In the genomic region with DNA sequence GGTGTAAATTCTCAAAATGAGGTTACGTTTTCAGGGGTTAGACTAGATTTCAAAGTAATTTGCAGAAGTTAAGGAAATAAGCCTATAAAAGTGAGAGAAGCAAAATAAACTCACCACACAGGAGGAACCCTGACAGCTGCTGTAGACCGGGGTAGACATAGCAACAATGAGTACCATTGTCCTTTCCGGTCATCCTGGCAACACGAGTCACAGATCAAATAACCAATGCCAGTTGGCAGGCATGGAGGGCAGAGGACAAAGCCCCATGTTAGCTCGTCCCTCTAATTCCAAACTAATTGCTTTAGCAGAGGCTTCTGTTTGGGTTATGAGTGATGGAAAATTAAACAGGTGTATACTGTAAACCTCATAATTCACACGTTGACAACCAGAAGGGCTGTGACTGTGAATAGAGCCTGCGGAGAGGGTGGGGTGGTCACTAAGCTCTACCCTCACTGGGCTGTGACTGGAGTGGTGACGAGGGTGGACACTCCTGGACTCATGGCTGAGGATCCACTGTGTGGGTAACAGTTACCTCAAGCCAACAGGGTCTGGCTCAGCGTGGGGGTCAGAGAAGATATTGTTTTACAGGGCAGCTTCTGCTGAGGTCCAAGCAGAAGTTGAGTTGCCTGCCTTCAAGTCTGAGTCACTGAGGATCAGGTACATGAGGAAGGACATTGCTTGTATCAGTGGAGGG, we compare ENCODE assay signal across 16 mouse cellular contexts. TPM values are rescaled to one million over a fixed set of nuclear protein-coding genes. Genes with fewer than 3 reads are reported as not detected.
DNase-seq lines count a peak whose midpoint lies in the region; ATAC-seq and TF ChIP-seq lines count a peak whose summit lies in the region.
"Had no signal": no experiment of that assay in that cellular context is flagged by ENCODE, and none has a peak within 500 bp of the region (broad histone marks: within the 10 kb centered on the region; RNA-seq: fewer than 3 reads in every experiment).

No protein-coding gene starts in this region.

- no peaks in the 10 kb centered on the region for H3K9me3 ChIP-seq in forebrain, postnatal 0 days (ENCODE audit: low read length)
- no peaks in the 10 kb centered on the region for H3K9me3 ChIP-seq in forebrain, embryonic 13.5 days (replicated peaks)
- H3K9me3 ChIP-seq in forebrain, embryonic 14.5 days (replicated peaks; ENCODE audit: control insufficient read depth, low read length) = no peaks in the 10 kb centered on the region
- H3K9me3 ChIP-seq: G1E; heart, embryonic 13.5 days had no signal

- H3K27ac ChIP-seq in forebrain, postnatal 0 days (ENCODE audit: low read depth, low read length) = no peak overlapping the region
- H3K27ac ChIP-seq in forebrain, embryonic 13.5 days = no peak overlapping the region
- H3K27ac ChIP-seq in forebrain, embryonic 14.5 days (ENCODE audit: low read depth, low read length) = no peak overlapping the region
- H3K27ac ChIP-seq: heart, embryonic 13.5 days; left cerebral cortex, adult 2 months had no signal

- no peak overlapping the region for H3K9ac ChIP-seq in forebrain, postnatal 0 days
- H3K9ac ChIP-seq in forebrain, embryonic 13.5 days = no peak overlapping the region
- H3K9ac ChIP-seq in forebrain, embryonic 14.5 days (ENCODE audit: low read length) = no peak overlapping the region
- H3K9ac ChIP-seq: heart, embryonic 13.5 days had no signal

- H3K4me3 ChIP-seq in forebrain, postnatal 0 days (ENCODE audit: low read depth, low read length) = no peak overlapping the region
- no peak overlapping the region for H3K4me3 ChIP-seq in forebrain, embryonic 13.5 days
- no peak overlapping the region for H3K4me3 ChIP-seq in myocyte
- no peak overlapping the region for H3K4me3 ChIP-seq in forebrain, embryonic 14.5 days (ENCODE audit: low read depth, low read length)
- H3K4me3 ChIP-seq: heart, embryonic 13.5 days; left cerebral cortex, adult 2 months had no signal

- no peaks in the 10 kb centered on the region for H3K36me3 ChIP-seq in forebrain, postnatal 0 days (ENCODE audit: insufficient read depth)
- no peaks in the 10 kb centered on the region for H3K36me3 ChIP-seq in forebrain, embryonic 13.5 days (ENCODE audit: poor library complexity, severe bottlenecking)
- no peaks in the 10 kb centered on the region for H3K36me3 ChIP-seq in myocyte (ENCODE audit: control insufficient read depth, insufficient read depth)
- no peaks in the 10 kb centered on the region for H3K36me3 ChIP-seq in forebrain, embryonic 14.5 days (ENCODE audit: control insufficient read depth, insufficient read depth, low read length)
- H3K36me3 ChIP-seq: G1E had no signal

- no peak for TF ChIP-seq CTCF in forebrain, postnatal 0 days (IDR thresholded peaks at IDR 0.05; ENCODE audit: low read depth)

- no peak overlapping the region for H3ac ChIP-seq in myocyte (ENCODE audit: control insufficient read depth, insufficient read length)

- no peaks in the 10 kb centered on the region for H3K79me2 ChIP-seq in myocyte (ENCODE audit: control insufficient read depth, insufficient read depth)

- H3K4me2 ChIP-seq in forebrain, postnatal 0 days (ENCODE audit: low read depth) = no peak overlapping the region
- no peak overlapping the region for H3K4me2 ChIP-seq in forebrain, embryonic 13.5 days
- peak overlapping the region; percentile 31 for H3K4me2 ChIP-seq in myocyte (ENCODE audit: low read depth)
- no peak overlapping the region for H3K4me2 ChIP-seq in forebrain, embryonic 14.5 days (ENCODE audit: low read length)
- H3K4me2 ChIP-seq: heart, embryonic 13.5 days had no signal

- no peak for DNase-seq in forebrain, postnatal 0 days
- peak; percentile 13 to 25 for DNase-seq in layer of hippocampus, adult 8-10 months (ENCODE audit: low spot score in 2 of 2)
- DNase-seq in layer of hippocampus, postnatal 36 days = no peak
- peak; percentile 76 for DNase-seq in Muller cell, postnatal 12 days (ENCODE audit: inconsistent ontology term)
- DNase-seq in ovary, postnatal 36 days (ENCODE audit: low spot score) = no peak
- DNase-seq in forebrain, embryonic 14.5 days (ENCODE audit: low spot score) = no peak
- DNase-seq: adrenal gland, postnatal 14 days; gastrocnemius, postnatal 36 days; lung, adult 2 months; spleen, adult 18-20 months had no signal

- no peak for TF ChIP-seq POLR2A in myocyte (IDR thresholded peaks at IDR 0.05; ENCODE audit: insufficient read length, low read depth)

- 0 out of 2 replicates have a peak, but pooled peaks have one; percentile 21 for ATAC-seq in forebrain, postnatal 0 days
- no peak for ATAC-seq in forebrain, embryonic 13.5 days
- no peak for ATAC-seq in forebrain, embryonic 14.5 days
- ATAC-seq: forebrain, embryonic 16.5 days had no signal

- 60% methylated on average over 9 of the region's 9 CpGs for WGBS in forebrain, postnatal 0 days
- 69% methylated on average over 9 of the region's 9 CpGs for WGBS in forebrain, embryonic 13.5 days
- 60% methylated on average over 9 of the region's 9 CpGs for WGBS in forebrain, embryonic 14.5 days

- H3K27me3 ChIP-seq in forebrain, postnatal 0 days (ENCODE audit: insufficient read depth, low read length) = no peaks in the 10 kb centered on the region
- H3K27me3 ChIP-seq in forebrain, embryonic 13.5 days = no peaks in the 10 kb centered on the region
- no peaks in the 10 kb centered on the region for H3K27me3 ChIP-seq in myocyte (ENCODE audit: control insufficient read depth, insufficient read depth, insufficient read length)
- no peaks in the 10 kb centered on the region for H3K27me3 ChIP-seq in forebrain, embryonic 14.5 days (replicated peaks; ENCODE audit: control insufficient read depth, insufficient read depth, low read length)
- H3K27me3 ChIP-seq: heart, embryonic 13.5 days had no signal

- H3K4me1 ChIP-seq in forebrain, postnatal 0 days (ENCODE audit: insufficient read depth) = no peaks in the 10 kb centered on the region
- H3K4me1 ChIP-seq in forebrain, embryonic 13.5 days = no peaks in the 10 kb centered on the region
- no peaks in the 10 kb centered on the region for H3K4me1 ChIP-seq in forebrain, embryonic 14.5 days (ENCODE audit: control insufficient read depth, insufficient read depth, low read length)

TF ChIP-seq in myocyte, 11 proteins besides CTCF, POLR2A, EP300 and RAD21:
- peak; percentile 3 to 84 (median 73) for TF ChIP-seq MYOD1 (IDR thresholded peaks at IDR 0.05; ENCODE audit: control insufficient read depth in 1 of 3, insufficient read length in 2 of 3, low read depth in 2 of 3)
- peak; percentile 51 for TF ChIP-seq TCF3 (IDR thresholded peaks at IDR 0.05; ENCODE audit: insufficient read length, low read depth)
- TF ChIP-seq MAX (IDR thresholded peaks at IDR 0.05; ENCODE audit: low read depth) = no peak
- TF ChIP-seq E2F4 (IDR thresholded peaks at IDR 0.05; ENCODE audit: insufficient read depth) = no peak
- no peak for TF ChIP-seq REST (IDR thresholded peaks at IDR 0.05; ENCODE audit: insufficient read depth, insufficient read length)
- TF ChIP-seq USF1 (IDR thresholded peaks at IDR 0.05; ENCODE audit: low read depth) = no peak
- TF ChIP-seq MYOG (IDR thresholded peaks at IDR 0.05; ENCODE audit: control insufficient read depth in 1 of 3, insufficient read depth in 1 of 3, insufficient read length in 2 of 3, low read depth in 2 of 3) = peak in 2 of 3 experiments; percentile 46 to 78
- peak; percentile 16 for TF ChIP-seq TCF12 (IDR thresholded peaks at IDR 0.05; ENCODE audit: insufficient read depth, poor library complexity, severe bottlenecking)
- TF ChIP-seq CEBPB (IDR thresholded peaks at IDR 0.05; ENCODE audit: insufficient read depth, poor library complexity, severe bottlenecking) = no peak
- TF ChIP-seq POLR2AphosphoS2 (IDR thresholded peaks at IDR 0.05; ENCODE audit: insufficient read length, low read depth) = no peak
- no peak for TF ChIP-seq SRF (IDR thresholded peaks at IDR 0.05; ENCODE audit: control insufficient read depth, insufficient read length, low read depth)

RNA-seq across cellular contexts. Expression of a gene that starts 39.7 kb away (rescaled TPM):
- total RNA-seq in forebrain, postnatal 0 days (2014; rRNA removed) = 5.1 and 13.5 TPM in 2 replicates
- polyA plus RNA-seq in forebrain, postnatal 0 days (2015; fragmentation: Nextera tagmentation; extraction: Ambion mirVana) = 2.7 and 3.5 TPM in 2 replicates
- polyA plus RNA-seq in forebrain, embryonic 13.5 days (2015; fragmentation: Nextera tagmentation; extraction: Ambion mirVana) = 2.4 and 2.7 TPM in 2 replicates
- total RNA-seq in layer of hippocampus, adult 8-10 months (2022) = 10 to 100 TPM in 3 of 4 experiments, 1 to 10 TPM in 1; 7.9 to 13.7 (median 11.4) TPM
- total RNA-seq in layer of hippocampus, postnatal 36 days (2021) = 10 to 100 TPM in 1 of 2 experiments, 1 to 10 TPM in 1; 7.3 to 10.6 TPM
- 6.5 TPM for polyA plus RNA-seq in myocyte (2012; fragmentation: generic; extraction: Trizol)
- 2.0 and 2.5 TPM in 2 replicates for polyA plus RNA-seq in forebrain, embryonic 14.5 days (2014; fragmentation: Nextera tagmentation; extraction: Ambion mirVana)
- polyA plus RNA-seq: G1E had no signal

Comparison
In these comparisons a context has a peak if more than half of its experiments do, and no peak if none do; other contexts are left out.
1. DNase-seq: peak in layer of hippocampus, adult 8-10 months (2 of 2) and Muller cell, postnatal 12 days (single experiment); none in forebrain, postnatal 0 days (single experiment), layer of hippocampus, postnatal 36 days (0 of 2), ovary, postnatal 36 days (single experiment) and forebrain, embryonic 14.5 days (single experiment).